7 mouse cellular contexts compared by ENCODE assay signal in the genomic region with DNA sequence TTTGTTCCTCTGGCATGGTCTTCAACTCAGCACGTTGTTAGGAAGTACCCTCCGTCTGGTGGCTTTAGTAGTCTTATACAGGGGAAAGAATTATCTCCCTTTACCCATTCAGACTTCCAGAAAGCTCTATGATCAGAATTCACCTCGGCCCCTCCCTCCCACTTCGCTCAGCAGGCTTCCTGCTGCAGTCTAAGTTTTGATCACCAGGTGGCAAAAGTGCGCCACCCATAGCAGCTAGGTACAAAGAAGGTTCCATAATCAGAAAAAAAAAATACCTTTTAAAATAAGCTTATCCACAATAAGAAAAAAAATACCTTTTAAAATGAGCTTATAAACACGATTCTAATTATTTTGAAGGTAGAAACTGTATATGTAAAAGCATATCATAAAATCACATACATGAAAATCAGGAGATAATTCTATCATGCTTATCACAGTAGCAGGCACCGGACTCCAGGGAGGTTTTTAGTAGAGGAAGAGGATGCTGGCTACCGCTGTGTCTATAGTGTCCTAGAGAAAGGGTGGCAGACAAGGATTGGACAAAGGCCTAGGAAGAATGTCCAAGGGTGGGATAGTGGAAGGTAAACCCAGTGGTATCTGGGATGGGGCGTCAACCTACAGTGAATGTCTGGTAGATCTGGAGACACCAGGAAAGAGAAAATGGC. TPM values are rescaled to one million over a fixed set of nuclear protein-coding genes. Genes with fewer than 3 reads are reported as not detected.
DNase-seq lines count a peak whose midpoint lies in the region.

No protein-coding gene starts in this region.

- peak; percentile 76 for DNase-seq in testis, postnatal 10 days (ENCODE audit: low spot score)
- DNase-seq in testis, postnatal 14 days (ENCODE audit: low spot score), result no peak
- peak; percentile 19 for DNase-seq in adrenal gland, adult 2 months
- peak; percentile 8 for DNase-seq in embryo, embryonic 11.5 days (ENCODE audit: low read depth, low spot score)
- DNase-seq in kidney, postnatal 14 days, result peak; percentile 28
- peak; percentile 10 to 29 for DNase-seq in lung, adult 18-20 months
- peak; percentile 8 to 18 for DNase-seq in right cerebral cortex, postnatal 36 days (ENCODE audit: low spot score in 2 of 2)

RNA-seq across cellular contexts. Expression of a gene that starts 34.4 kb away (rescaled TPM):
- 10 to 100 TPM; 25.1 to 43.3 TPM for total RNA-seq in adrenal gland, adult 2 months (2021)
- 4.9 and 8.0 TPM in 2 replicates for polyA plus RNA-seq in adrenal gland, adult 2 months (2012; rRNA removed)
